Mouse (Mus musculus) urinary bladder, postnatal 36 days (tissue): ENCODE measurements around the gene Sema4b.

ENCODE experiments used
- DNase-seq, 2 experiments: peaks; one replicate each; pipeline ENCODE4 v3.0.0; 2022; ENCODE audit warnings: low spot score in 2 of 2, mixed read lengths in 1 of 2

Gene Sema4b

GRCm38 (mm10) chr7:80186531-80187296 is at the start of gene Sema4b:
Gene Sema4b, plus strand, starts transcription at chr7:80186841.
- peak; percentile 86 to 92 for DNase-seq

GRCm38 (mm10) chr7:80138375-80138774 is 48.3 kb upstream of the Sema4b start:
- no peak for DNase-seq

GRCm38 (mm10) chr7:80140815-80141214 is 45.8 kb upstream of the Sema4b start:
- DNase-seq: peak; percentile 70 to 82

- DNase-seq: peak in 1 of 2 experiments; percentile 44
Observed at GRCm38 (mm10) chr7:80143331-80144273, 43.0 kb upstream of the Sema4b start.

- no peak for DNase-seq
Observed at GRCm38 (mm10) chr7:80144695-80145094, 41.9 kb upstream of the Sema4b start.

GRCm38 (mm10) chr7:80146077-80146476 is 40.6 kb upstream of the Sema4b start:
- DNase-seq: no peak

GRCm38 (mm10) chr7:80149356-80149755 is 37.3 kb upstream of the Sema4b start:
- DNase-seq: no peak

GRCm38 (mm10) chr7:80152152-80152551 is 34.5 kb upstream of the Sema4b start:
- DNase-seq: no peak

- no peak for DNase-seq
Observed at GRCm38 (mm10) chr7:80152756-80153155, 33.9 kb upstream of the Sema4b start.

GRCm38 (mm10) chr7:80154689-80155088 is 32.0 kb upstream of the Sema4b start:
- no peak for DNase-seq

- peak; percentile 70 to 86 for DNase-seq
Observed at GRCm38 (mm10) chr7:80156711-80157227, 29.9 kb upstream of the Sema4b start.

GRCm38 (mm10) chr7:80158496-80159268 is 28.0 kb upstream of the Sema4b start:
- no peak for DNase-seq

GRCm38 (mm10) chr7:80160293-80160944 is 26.2 kb upstream of the Sema4b start:
- peak; percentile 30 to 39 for DNase-seq

GRCm38 (mm10) chr7:80160945-80161306 is 25.7 kb upstream of the Sema4b start:
- DNase-seq: peak; percentile 76 to 85

GRCm38 (mm10) chr7:80165432-80165831 is 21.2 kb upstream of the Sema4b start:
- DNase-seq: no peak

GRCm38 (mm10) chr7:80166740-80167139 is 19.9 kb upstream of the Sema4b start:
- peak; percentile 72 to 84 for DNase-seq

- no peak for DNase-seq
Observed at GRCm38 (mm10) chr7:80169847-80170246, 16.8 kb upstream of the Sema4b start.

GRCm38 (mm10) chr7:80171345-80171744 is 15.3 kb upstream of the Sema4b start:
- no peak for DNase-seq

GRCm38 (mm10) chr7:80172069-80172956 is 14.3 kb upstream of the Sema4b start:
- DNase-seq: no peak

- no peak for DNase-seq
Observed at GRCm38 (mm10) chr7:80176159-80176558, 10.5 kb upstream of the Sema4b start.
